Mouse (Mus musculus) adrenal gland, postnatal 0 days (tissue): ENCODE results near the gene Krtap4-16. TPM values are rescaled to one million over a fixed set of nuclear protein-coding genes. Genes with fewer than 3 reads are reported as not detected.

Source experiments
- polyA plus RNA-seq: library from polyadenylated mRNA; unstranded; fragments of >200 nt; fragmentation: Nextera tagmentation; extraction: Ambion mirVana; gene quantifications from 2 replicates; pipeline ENCODE4 v1.2.1, GENCODE M21; 2015

Gene Krtap4-16
- not detected in 2 replicates for polyA plus RNA-seq

GRCm38 (mm10) chr11:99851508-99851907 is at the start of gene Krtap4-16:
Krtap4-16 (minus strand) TSS chr11:99851608.

GRCm38 (mm10) chr11:99878887-99879286 is 27.5 kb upstream of the Krtap4-16 start, which contains the start of gene Gm11567:
Gm11567 (plus strand) TSS chr11:99879187.

GRCm38 (mm10) chr11:99873089-99873488 is 21.7 kb upstream of the Krtap4-16 start, which contains the start of gene Krtap9-1:
Krtap9-1 (plus strand) TSS chr11:99873389.

GRCm38 (mm10) chr11:99864176-99864575 is 12.8 kb upstream of the Krtap4-16 start, which contains the start of gene Gm11559:
Gm11559 (plus strand) TSS chr11:99864476.

GRCm38 (mm10) chr11:99857617-99858016 is 6.2 kb upstream of the Krtap4-16 start, which contains the start of gene Gm11568:
Gm11568 (plus strand) TSS chr11:99857917.

GRCm38 (mm10) chr11:99837966-99838365 is 13.4 kb downstream of the Krtap4-16 start, which contains the start of gene 2300003K06Rik:
2300003K06Rik (minus strand) TSS chr11:99838066.

GRCm38 (mm10) chr11:99815566-99815965 is 35.8 kb downstream of the Krtap4-16 start, which contains the start of gene Gm11564:
Gm11564 (minus strand) TSS chr11:99815666.

GRCm38 (mm10) chr11:99809792-99810191 is 41.6 kb downstream of the Krtap4-16 start, which contains the start of gene Krtap4-13:
Krtap4-13 (minus strand) TSS chr11:99809892.

GRCm38 (mm10) chr11:99804346-99804745 is 47.1 kb downstream of the Krtap4-16 start, which contains the start of gene Gm11554:
Gm11554 (minus strand) TSS chr11:99804446.

Other genes starting within 250 kb of the Krtap4-16 start
- gene Gm11938, start 248.3 kb downstream of the Krtap4-16 start, polyA plus RNA-seq: not detected in 2 replicates
- gene Gm11937, start 241.4 kb downstream of the Krtap4-16 start, polyA plus RNA-seq: not detected in 2 replicates
- not detected in 2 replicates for gene Krtap2-4, start 236.8 kb downstream of the Krtap4-16 start, polyA plus RNA-seq
- gene Gm11562, start 231.2 kb downstream of the Krtap4-16 start, polyA plus RNA-seq: not detected in 2 replicates
- gene Krtap4-1, start 223.4 kb downstream of the Krtap4-16 start, polyA plus RNA-seq: not detected in 2 replicates
- gene Krtap4-2, start 216.5 kb downstream of the Krtap4-16 start, polyA plus RNA-seq: not detected in 2 replicates
- gene Krtap4-7, start 207.5 kb downstream of the Krtap4-16 start, polyA plus RNA-seq: not detected in 2 replicates
- not detected in 2 replicates for gene Gm11555, start 201.4 kb downstream of the Krtap4-16 start, polyA plus RNA-seq
- not detected in 2 replicates for gene Gm11563, start 192.6 kb downstream of the Krtap4-16 start, polyA plus RNA-seq
- gene Krtap4-6, start 185.6 kb downstream of the Krtap4-16 start, polyA plus RNA-seq: not detected in 2 replicates
- not detected in 2 replicates for gene Gm14190, start 160.9 kb downstream of the Krtap4-16 start, polyA plus RNA-seq
- gene Gm14180, start 117.3 kb downstream of the Krtap4-16 start, polyA plus RNA-seq: not detected in 2 replicates
- gene Gm11595, start 78.7 kb downstream of the Krtap4-16 start, polyA plus RNA-seq: not detected in 2 replicates
- not detected in 2 replicates for gene Krtap4-8, start 70.9 kb downstream of the Krtap4-16 start, polyA plus RNA-seq
- gene Krtap4-9, start 66.4 kb downstream of the Krtap4-16 start, polyA plus RNA-seq: not detected in 2 replicates
- not detected in 2 replicates for gene Gm11596, start 58.1 kb downstream of the Krtap4-16 start, polyA plus RNA-seq
- gene Gm11569, start 52.7 kb downstream of the Krtap4-16 start, polyA plus RNA-seq: not detected in 2 replicates
- not detected in 2 replicates for gene Gm11554, start 47.2 kb downstream of the Krtap4-16 start, polyA plus RNA-seq
- gene Krtap4-13, start 41.7 kb downstream of the Krtap4-16 start, polyA plus RNA-seq: not detected in 2 replicates
- gene Gm11564, start 35.9 kb downstream of the Krtap4-16 start, polyA plus RNA-seq: not detected in 2 replicates
- not detected in 2 replicates for gene 2300003K06Rik, start 13.5 kb downstream of the Krtap4-16 start, polyA plus RNA-seq
- gene Gm11568, start 6.3 kb upstream of the Krtap4-16 start, polyA plus RNA-seq: not detected in 2 replicates
- gene Gm11559, start 12.9 kb upstream of the Krtap4-16 start, polyA plus RNA-seq: not detected in 2 replicates
- not detected in 2 replicates for gene Krtap9-1, start 21.8 kb upstream of the Krtap4-16 start, polyA plus RNA-seq
- gene Gm11567, start 27.6 kb upstream of the Krtap4-16 start, polyA plus RNA-seq: not detected in 2 replicates
- gene Krtap31-1, start 56.3 kb upstream of the Krtap4-16 start, polyA plus RNA-seq: not detected in 2 replicates
- gene Gm11565, start 63.1 kb upstream of the Krtap4-16 start, polyA plus RNA-seq: not detected in 2 replicates
- gene Krtap31-2, start 84.7 kb upstream of the Krtap4-16 start, polyA plus RNA-seq: not detected in 2 replicates
- not detected in 2 replicates for gene Krtap9-5, start 96.9 kb upstream of the Krtap4-16 start, polyA plus RNA-seq
- gene Krtap29-1, start 127.4 kb upstream of the Krtap4-16 start, polyA plus RNA-seq: not detected in 2 replicates
- not detected in 2 replicates for gene Krtap16-1, start 135.0 kb upstream of the Krtap4-16 start, polyA plus RNA-seq
- gene Krtap17-1, start 142.4 kb upstream of the Krtap4-16 start, polyA plus RNA-seq: not detected in 2 replicates
- not detected in 2 replicates for gene Krt33a, start 164.6 kb upstream of the Krtap4-16 start, polyA plus RNA-seq
- not detected in 2 replicates for gene Krt33b, start 178.3 kb upstream of the Krtap4-16 start, polyA plus RNA-seq
- not detected in 2 replicates for gene Krt34, start 189.9 kb upstream of the Krtap4-16 start, polyA plus RNA-seq
- gene Krt31, start 198.9 kb upstream of the Krtap4-16 start, polyA plus RNA-seq: not detected in 2 replicates
- gene Krt32, start 236.6 kb upstream of the Krtap4-16 start, polyA plus RNA-seq: not detected in 2 replicates
- gene Krt35, start 244.6 kb upstream of the Krtap4-16 start, polyA plus RNA-seq: not detected in 2 replicates